Mouse (Mus musculus) kidney, adult 2 months (tissue): Measurements from ENCODE around the gene Tekt5.

Experiments
- CTCF ChIP-seq: fragments of 200-500 bp; conservative IDR thresholded peaks from 2 replicates; pipeline ENCODE4 v1.5.1; 2011; ENCODE audit warnings: low read depth, mild to moderate bottlenecking, control low read depth, low read length, moderate library complexity, mixed read lengths; ENCODE audit not compliant: insufficient read depth, insufficient read length
- POLR2A ChIP-seq: fragments of 200-500 bp; IDR thresholded peaks from one replicate; pipeline ENCODE4 v1.6.1; 2011; ENCODE audit warnings: low read depth, low read length, control low read depth

DNA sequence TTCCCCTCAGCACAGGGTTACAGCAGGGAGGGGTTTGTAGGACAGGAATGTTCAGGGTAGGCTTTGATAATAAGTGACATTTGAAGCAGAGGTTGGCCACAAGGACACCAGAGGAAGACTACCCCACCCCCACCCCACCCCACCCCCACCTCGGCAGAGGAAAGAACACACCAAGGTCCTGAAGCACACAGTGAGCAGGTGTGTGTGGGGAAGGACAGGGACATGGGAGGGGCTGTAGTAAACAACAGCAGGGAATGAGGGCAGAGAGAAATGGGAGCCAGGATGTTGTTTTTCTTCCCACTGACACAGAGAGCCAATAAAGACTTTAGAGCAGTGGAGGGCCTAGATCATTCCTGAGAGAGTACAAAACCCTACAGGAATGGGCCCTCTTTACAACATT, 18.0 kb downstream of the Tekt5 start:
- no peak for TF ChIP-seq CTCF
- no peak for TF ChIP-seq POLR2A
